Mouse (Mus musculus) mesoderm, embryonic 11.5 days (tissue): ENCODE results near the gene Fsip1.
"Not testable (repeated sequence)": the region's sequence is repeated elsewhere in the genome, so short reads cannot be mapped to it uniquely, and the experiment has no call there.

Experiments used
- DNase-seq: peaks from one replicate; pipeline ENCODE4 v3.0.0-alpha.2; 2012; ENCODE audit warnings: low read depth, low spot score

The Fsip1 gene

DNA sequence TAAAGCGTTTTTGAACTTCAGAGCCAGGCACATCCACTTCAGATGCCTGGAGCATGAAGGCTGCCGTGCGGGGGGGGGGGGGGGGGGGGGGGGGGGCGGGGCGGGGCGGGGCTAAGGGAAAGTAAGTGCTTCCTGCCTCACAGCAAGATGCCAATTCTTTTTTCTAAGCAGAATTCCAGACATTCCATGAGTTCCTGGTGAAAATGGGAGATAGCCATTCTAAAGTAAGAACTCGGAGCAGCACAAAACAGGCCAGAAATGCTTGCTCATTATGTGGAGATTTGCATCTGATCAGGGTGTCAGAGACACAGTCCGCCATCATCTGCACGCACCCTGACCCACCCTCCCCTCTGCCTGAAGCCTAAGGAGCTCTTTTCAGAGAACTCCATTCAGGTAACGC is 77.3 kb downstream of the Fsip1 start:
- peak; percentile 70 for DNase-seq

DNA sequence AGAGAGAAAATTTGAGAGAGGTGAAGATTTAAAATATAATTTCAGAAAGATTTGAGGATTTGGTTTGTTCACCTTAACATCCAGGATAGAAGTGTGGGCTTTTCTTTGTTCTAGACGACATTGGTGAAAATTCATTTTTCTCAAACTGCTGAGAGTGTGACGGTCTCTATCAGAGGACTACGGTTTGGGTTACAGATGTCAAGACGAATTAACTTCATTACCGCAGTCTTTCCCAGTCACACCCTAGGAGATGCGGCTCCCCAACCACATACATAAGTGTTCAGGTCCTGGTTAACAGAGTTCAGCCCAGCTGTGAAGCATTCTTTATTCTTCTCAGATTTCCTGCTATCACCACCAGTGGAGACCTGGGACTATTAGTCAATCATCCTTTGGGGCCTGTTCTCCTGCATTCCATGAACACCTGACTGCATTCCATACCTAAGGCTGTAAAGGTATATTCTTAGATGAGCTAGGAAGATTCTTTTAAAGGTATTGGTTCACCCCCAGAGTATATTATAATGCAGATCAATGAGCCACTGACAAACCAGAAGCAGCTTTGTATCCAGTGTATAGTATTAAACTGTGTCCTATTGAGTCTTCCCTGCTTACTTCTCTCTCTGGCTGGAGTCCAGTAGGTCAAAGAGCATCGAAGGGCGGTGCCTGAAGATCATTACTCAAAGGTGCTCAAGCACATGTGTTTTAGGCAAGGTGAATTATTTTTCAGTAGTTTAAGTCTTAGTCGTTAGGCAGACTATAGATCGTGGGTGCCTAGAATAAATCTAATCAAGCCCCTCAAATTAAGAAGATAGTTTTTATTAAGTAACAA is 82.0 kb downstream of the Fsip1 start:
- no peak for DNase-seq

- no peak for DNase-seq
Measured at GRCm38 (mm10) chr2:118168225-118168624, 88.5 kb downstream of the Fsip1 start.

- no peak for DNase-seq
Measured at GRCm38 (mm10) chr2:118167731-118168130, 89.0 kb downstream of the Fsip1 start.

DNA sequence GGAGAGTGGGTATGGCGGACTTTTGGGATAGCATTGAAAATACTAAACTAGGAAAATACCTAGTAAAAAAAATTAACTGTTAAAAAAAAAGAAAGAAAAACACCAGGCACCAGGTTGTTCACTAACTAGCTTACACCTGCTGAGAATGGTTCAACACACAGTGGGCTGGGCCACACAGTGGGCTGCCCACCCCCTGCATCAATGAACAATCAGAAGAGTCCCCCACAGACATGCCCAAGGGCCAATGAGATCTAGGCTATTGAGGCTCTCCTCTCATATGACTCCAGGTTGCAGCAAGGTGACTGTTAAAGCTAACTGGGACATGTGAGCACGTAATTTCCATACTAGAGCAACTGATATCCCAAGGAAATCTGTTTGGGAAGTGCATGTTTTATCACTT is 91.1 kb downstream of the Fsip1 start:
- no peak for DNase-seq

- no peak for DNase-seq
Measured at GRCm38 (mm10) chr2:118164137-118164536, 92.6 kb downstream of the Fsip1 start.

DNA sequence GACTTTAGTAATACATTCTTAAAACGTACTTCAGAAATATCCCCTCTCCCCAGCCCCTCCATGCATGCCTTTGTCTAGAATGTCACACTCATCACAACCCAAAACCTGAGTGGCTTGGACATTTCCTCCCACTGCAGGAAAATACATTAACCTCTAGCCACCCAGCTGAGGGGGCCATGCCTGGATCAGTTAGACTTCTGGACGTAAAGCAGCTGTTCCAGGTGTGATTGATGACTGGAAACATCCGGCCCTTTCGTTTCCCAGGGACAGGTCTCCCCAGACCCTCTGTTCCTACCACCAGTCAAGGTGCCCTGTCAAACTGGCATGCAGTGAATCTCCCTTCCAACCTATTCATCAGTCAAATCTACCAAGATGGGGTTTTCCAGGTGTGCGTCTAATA is 94.3 kb downstream of the Fsip1 start:
- DNase-seq, result peak; percentile 67

- DNase-seq, result no peak
Measured at GRCm38 (mm10) chr2:118160991-118161390, 95.8 kb downstream of the Fsip1 start.

DNA sequence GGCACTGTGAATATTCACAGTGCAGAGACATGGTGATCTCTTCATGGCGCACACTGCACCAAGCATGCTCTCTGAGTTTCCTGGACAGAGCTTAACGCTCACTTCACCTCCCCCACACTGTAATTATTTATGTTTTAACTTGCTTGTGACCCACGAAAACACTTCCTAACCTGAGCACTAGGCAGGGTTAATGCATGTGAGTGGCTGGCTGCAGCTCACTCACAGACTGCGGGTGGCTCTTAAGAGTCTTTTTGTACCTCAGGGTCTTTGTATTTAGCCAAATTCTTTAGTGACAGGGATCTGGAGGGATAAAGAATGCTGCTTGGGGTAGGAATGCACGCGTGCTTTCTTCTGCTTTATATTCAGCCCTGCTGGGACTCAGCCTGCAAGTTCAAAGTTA is 96.2 kb downstream of the Fsip1 start:
- DNase-seq, result peak; percentile 74

DNA sequence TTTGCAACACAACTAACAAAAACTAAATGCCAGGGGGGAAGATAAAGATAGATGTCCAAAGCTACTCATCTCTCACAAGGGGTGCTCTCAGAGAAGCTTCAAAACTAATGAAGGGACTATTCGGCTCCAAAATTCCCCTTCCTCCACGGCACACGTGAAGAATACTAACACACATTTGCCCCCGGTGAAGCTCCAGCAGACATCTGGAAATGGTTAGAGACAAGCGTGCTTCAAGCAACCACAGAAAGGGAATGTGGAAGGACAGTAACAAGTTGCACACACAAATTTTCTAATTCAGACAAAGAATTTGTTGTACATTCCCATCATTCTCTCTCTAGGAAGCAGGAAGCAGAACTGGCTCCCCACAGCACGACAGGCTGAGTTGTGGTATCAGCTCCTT is 97.6 kb downstream of the Fsip1 start:
- peak; percentile 49 for DNase-seq

GRCm38 (mm10) chr2:118158095-118158494 is 98.7 kb downstream of the Fsip1 start:
- DNase-seq, result no peak

DNA sequence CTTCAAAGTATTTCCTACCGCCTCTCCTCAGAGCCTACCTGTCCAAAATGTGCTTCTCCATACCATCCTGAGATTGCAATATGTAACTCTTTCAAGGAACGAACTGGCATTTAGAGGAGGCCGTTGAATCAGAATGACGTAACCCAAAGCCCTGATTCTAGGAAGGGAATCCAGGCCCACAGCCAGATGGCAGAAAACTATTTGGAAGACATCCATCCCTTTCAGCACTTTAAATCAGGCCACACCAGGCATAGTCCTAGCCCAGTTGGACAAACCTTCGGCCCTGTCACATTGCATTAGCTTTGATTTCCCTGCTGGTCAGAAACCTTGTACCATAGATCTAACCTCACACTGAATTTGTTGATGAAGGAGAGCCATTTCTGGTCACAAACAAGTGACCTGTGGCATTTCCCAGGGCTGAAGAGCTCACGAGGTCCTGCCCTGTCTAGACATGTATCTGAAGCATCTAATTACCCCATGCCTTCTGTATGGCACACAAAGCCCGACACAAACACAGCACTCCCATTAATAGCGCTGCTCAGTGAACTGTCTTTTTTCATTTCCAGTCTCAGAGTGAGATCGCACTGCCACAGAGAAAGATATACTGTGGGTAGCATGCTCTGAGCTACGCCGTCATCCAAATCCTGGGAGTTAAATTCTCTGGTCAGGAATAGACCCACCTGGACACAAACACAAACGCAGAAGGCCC is 106.8 kb downstream of the Fsip1 start:
- DNase-seq, result no peak

- no peak for DNase-seq
Measured at GRCm38 (mm10) chr2:118148321-118149142, 108.2 kb downstream of the Fsip1 start.

DNA sequence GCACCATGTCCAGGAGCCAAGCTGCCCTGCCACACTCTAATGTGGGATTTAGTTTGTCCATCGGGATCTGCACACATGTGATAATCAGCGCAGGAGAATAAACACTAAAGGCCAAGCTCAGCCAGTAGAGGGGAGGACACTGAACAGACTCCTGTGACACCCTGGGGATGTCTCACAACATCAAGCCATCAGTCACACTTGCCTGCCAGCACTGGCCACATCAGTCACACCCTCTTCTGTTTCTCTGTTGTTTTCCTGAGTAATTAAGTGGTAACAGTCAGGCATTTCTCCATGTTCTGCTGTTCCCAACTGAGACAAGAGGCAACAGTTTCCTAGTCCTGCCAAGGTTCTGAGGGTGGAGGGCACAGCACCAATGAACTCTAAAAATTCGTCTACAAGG is 109.0 kb downstream of the Fsip1 start:
- not testable (repeated sequence) for DNase-seq

DNA sequence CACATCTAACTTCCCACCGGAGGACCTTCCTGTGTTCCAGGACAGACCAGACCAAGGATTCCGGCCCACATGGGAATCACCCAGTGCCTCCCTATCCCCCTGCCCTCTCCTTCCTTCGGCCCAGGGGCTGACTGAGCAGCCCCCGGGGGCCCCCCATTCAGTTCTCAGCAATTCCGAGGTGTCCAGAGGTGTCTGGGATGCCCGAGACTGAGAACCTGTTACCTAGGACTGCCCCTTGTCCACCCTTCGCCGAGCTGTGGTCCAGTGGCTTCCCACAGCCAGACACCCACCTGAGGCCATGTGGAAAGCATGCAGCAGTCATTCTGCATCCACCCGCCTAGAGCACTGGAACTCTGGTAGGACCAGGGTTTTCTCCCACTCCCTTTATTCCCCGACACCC is 115.1 kb downstream of the Fsip1 start:
- DNase-seq, result no peak

GRCm38 (mm10) chr2:118139261-118139660 is 117.5 kb downstream of the Fsip1 start:
- DNase-seq, result no peak

DNA sequence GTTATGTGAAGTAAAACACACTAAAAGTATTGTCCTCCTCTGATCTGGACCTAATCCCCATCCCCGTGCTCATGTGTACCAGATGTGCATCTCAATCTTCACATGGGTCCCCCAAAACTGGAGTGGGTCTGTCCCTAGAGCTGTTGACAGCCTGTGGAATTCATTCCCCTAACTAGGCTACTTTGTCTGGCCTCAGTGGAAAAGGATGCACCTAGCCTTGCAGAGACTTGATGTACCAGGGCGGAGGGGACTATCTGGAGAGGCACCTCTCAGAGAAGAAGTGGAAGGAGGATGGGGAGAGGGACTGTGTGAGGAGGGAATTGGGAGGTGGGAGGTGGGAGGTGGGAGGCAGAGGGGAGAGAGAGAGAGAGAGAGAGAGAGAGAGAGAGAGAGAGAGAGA is 119.0 kb downstream of the Fsip1 start:
- no peak for DNase-seq

DNA sequence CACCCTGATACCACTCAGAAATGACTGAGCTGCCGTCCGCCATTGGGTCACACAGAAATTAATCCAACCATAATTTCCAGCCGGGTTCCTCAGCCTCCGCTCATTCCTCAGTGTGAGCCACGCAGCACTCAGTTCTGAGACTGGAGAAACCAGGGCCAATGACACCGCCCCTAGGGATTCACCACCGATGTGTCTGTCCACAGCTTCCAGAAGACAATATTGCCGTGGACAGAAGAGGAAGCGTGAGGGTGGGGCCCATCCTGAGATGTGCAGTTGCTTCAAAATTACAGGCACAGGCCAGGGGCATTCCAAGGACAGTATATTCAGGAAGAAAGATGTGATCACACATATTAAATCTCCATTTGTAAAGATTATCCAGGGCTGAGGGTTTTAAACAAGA is 119.7 kb downstream of the Fsip1 start:
- DNase-seq, result no peak

- no peak for DNase-seq
Measured at GRCm38 (mm10) chr2:118128313-118128712, 128.5 kb downstream of the Fsip1 start.

DNA sequence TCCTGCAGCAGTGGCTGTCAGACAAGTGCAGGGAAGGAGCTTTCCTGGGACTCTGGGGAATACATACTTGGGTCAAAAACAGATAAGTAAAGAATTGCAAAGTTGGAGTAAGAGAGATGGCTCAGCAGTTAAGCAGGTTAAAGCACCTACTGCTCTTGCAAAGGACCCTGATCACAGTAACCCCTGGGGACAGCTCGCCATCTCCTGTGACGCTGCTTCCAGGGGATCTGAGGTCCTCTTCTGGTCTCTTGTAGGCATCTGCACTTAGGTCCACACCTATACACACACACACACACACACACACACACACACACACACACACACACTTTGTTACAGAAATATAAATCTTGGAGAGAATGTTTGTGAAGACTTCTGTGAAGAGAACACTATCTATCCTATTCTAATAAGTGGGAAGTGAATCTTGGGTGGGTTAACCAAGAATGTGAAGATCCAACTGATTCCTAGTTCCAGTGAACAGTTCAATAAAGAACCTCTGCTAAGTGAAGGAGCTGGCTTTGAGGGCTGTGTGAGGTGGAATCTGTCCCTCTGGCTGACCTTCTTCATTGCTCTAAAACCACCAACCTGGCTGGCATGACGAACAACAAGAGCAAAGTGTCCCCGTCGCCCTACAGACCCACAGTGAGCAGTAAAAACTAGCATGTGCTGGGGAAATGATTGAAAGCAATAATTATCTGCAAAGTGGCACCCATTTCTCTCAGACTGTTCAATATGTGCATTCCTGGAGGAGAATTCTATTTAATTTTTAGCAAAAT is 129.1 kb downstream of the Fsip1 start:
- no peak for DNase-seq

DNA sequence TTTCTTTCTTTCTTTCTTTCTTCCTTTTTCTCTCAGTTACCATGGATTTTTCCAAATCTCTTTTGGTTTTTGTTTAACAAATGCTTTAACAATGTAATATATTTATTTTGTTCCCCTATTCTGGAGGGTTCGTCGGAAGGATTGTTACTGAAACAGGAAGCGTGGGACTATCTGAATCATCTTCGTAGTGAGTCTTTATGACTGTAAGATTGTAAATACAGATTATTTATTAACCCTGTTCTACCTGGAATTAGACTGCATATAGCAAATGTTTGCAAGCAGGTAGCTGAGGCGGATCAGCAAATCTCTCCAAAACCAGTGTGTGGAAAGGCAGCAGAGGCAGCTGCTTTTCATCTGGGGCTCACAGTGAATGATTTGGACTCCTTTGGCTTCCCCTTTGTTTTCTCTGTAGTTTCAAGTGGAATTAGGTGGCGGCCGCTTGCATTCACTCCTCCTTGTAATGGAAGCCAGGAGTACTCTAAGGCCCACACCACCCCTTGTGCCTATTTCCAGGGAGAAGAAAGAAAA is 130.8 kb downstream of the Fsip1 start:
- DNase-seq, result no peak
